Mouse (Mus musculus): ENCODE measurements around the gene Snhg11. TPM values are rescaled to one million over a fixed set of nuclear protein-coding genes. Genes with fewer than 3 reads are reported as not detected.

Gene Snhg11
- polyA plus RNA-seq (2012; rRNA removed) = 1,510 and 1,726 TPM in 2 replicates

DNA sequence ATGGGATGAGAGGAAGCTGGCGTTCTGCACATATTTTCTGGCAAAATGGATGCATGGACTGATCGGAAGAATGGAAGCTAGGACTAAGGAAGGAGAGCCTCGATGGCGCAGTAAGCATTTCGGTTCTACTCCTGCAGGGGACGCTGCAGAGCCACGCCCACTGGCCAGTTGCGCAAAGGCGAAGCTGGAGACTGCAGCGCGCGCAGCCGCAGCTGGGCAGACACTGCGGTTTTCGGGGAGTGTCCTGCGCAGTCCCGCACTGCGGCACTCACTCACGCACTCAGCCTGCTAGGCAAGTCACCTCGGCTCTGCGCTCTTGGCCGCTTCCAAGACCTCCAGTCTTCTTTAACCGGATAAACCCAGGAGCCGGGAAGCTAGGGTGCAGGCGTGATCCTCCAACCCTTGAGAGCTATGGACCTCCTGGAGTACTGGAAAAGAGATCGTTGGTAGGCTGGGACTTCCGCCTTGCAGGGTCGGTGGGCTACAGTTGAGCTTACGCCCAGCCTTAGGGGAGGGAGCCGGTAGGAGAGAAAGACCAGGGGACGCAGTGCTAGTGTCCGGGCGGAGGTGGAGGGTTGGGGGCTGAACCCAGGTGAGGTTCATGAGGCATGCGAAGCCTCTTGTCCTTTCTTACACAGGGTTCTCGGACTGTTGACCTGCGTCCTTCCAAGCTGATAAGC is at the start of gene Snhg11:
TSS of gene Snhg11 (plus strand) at position 196 of the 680 bp plus-strand sequence.
- DNase-seq (ENCODE audit: extremely low spot score in 1 of 2, low spot score in 1 of 2) = peak; percentile 89 to 95

DNA sequence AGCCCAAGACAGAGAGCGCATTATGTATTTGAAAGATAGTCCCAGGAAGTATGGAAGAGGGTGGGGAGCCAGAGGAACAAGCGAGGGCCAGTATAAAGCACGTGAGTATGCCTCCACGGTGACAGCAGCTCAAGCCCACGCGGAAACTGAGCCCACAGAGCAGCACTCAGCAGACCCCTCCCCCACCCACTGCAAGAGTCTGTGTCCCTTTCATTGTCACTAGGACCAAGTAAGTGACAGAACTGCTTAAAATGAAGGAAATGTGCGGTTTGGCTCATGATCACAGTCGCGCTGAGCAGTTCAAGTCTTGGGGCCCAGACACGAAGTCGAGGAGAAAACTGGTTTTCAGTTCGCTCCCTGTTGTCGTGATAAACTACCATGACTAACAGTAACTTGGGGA is 41.1 kb upstream of the Snhg11 start:
- DNase-seq (ENCODE audit: extremely low spot score in 1 of 2, low spot score in 1 of 2) = no peak

DNA sequence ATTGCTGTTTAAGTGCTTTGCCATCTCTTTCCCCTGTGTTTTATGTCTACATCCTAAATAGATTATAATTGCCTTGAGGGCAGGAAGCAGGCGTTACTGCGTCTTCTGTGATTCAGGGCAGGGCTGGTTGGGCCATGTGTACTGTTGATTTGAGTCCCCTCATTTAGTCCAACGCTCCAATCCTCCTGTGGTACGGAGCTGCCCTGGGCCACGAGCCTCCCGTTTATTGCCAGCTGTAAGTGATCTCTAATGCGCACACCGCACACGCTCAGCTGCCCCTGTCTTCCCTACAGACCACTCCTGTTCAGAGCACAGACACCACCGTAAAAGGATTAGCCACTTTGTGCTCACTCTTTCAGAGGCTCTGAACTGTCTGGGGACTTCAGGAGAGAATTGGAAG is 37.7 kb upstream of the Snhg11 start:
- DNase-seq (ENCODE audit: extremely low spot score in 1 of 2, low spot score in 1 of 2) = no peak

DNA sequence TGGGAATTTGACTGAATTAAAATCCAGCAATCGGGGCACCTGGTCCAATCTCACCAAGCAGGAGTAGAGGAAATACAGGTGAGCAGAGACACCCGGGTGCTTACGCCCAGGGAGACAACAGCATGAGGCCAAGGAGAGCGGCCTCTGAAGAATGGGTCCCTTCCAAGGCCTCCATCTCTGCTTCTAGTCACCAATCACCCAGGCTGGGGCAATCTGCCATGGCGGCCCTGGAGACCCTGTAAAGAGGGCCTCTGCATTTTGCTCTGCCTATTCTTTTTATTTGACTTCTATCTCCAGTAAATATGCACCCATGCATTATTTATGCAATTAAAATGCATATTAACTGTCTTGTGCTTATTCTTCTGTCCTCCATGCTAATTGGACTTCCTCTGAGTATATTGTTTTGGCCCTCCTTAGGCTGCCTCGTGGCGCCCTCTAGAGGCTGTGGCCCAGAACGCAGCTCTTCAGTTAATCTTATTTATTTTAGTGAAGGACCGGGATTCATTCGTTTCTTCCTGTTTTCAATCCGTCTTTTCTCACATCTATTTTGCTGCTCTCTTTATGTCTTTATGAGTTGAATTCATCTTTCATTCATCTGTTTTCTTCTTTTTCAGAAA is 35.4 kb upstream of the Snhg11 start:
- peak in 1 of 2 experiments; percentile 82 for DNase-seq (ENCODE audit: extremely low spot score in 1 of 2, low spot score in 1 of 2)

DNA sequence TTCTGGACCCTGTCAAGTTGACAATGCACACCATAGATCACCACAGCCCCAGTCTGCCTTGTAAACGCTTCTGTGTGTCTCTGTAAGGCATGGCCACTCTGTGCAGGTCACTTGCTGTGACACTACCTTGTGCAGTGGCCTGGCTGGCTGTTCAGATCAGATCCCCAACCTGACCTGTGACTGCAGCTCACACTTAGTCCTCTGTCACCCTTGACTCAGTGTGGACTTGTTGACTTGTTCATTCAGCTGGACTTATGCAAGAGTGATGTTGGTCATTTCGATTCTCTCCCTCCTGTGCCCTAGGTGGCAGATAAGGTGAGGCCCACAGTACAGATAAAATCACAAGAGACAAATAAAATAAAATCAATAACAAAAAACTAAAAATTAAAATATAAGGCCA is 34.1 kb upstream of the Snhg11 start:
- DNase-seq (ENCODE audit: extremely low spot score in 1 of 2, low spot score in 1 of 2) = no peak

DNA sequence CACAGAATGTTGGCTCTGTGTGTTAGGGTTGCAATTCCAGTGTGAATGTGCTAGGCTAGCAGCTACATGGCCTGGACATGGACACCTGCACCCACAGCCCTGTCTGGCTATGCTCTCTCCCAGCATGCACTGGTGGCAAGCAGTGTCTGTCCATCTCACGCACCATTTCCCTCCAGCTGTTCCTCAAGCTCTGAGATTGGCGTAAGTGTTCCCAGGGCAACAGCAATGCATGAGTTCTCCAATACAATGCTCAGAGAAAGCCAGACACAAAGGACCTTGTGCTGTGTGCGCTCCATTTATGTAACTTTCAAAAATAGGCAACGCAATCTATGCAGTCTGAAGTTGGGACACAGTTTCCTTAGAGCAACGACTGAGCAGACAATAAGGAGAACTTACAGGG is 31.9 kb upstream of the Snhg11 start:
- no peak for DNase-seq (ENCODE audit: extremely low spot score in 1 of 2, low spot score in 1 of 2)

DNA sequence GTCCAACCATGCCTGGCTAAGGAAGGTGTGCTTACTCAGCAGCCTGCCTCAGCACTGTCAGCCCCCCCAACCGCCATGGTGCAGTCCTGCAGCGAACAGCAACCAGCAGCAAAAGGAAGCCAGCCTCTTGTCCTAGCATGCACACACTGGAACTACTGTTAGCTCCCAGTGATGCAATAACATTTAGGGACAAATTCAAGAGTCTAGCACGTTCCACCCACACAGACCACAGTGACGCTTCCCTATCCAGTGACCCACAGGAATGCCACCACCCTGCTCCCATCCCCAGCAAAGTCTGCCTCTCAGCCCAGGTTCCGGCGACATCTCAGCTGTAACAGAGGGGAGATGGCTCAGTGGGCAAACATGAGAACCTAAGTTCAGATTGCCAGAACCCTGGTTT is 29.0 kb upstream of the Snhg11 start:
- DNase-seq (ENCODE audit: extremely low spot score in 1 of 2, low spot score in 1 of 2) = no peak

DNA sequence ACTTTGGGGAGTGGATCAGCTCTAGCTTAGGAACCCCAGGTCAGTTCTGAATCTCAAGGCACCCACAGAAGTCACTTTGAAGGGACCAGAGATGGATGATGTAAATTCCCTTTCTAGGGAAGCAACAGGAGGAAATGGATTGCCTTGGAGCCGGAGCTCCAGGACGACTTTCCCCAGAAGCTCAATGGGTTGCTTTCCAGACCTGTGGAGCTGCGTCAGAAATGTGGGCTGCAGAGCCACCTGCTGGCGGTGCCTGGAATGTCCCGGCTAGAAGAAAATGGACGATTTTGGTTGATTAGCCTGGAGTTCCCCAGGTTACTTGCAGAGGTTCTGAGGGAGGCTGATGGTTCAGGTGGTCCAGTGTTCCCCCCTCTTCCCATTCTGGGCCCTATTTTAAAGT is 27.6 kb upstream of the Snhg11 start:
- peak in 1 of 2 experiments; percentile 81 for DNase-seq (ENCODE audit: extremely low spot score in 1 of 2, low spot score in 1 of 2)

DNA sequence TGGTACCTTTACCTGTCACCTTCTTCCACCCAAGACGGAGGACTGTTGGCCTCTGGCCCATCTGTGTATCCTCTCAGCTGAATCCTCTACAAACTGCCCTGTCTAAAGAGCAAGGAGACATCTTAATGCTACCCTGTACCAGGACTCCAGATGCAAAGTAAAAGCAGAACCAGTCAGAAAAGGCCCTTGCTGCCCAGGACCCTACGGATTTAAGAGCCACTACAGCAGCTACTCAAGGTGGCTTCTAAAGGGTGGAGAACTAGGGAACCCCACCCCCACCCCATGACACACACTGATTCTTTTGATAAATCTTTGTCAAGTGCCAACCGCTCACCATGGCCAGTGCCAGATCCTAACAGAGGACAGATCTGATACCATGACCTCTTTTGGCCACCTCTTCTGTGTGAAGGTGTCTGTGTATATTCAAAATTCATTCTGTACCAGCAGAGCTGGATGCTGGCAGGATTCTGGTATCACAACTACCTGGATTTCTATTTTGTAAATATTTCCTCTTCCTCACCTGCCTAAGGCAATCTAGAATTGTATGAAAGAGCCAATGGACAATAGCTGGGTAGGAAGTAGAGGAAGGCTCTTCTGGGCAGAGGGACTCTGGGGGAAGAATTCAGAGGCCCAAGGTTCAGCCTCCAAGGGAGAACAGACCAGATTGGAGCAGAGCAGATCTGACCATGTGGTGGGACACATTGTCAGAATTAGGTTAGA is 22.5 kb upstream of the Snhg11 start:
- DNase-seq (ENCODE audit: extremely low spot score in 1 of 2, low spot score in 1 of 2) = no peak

DNA sequence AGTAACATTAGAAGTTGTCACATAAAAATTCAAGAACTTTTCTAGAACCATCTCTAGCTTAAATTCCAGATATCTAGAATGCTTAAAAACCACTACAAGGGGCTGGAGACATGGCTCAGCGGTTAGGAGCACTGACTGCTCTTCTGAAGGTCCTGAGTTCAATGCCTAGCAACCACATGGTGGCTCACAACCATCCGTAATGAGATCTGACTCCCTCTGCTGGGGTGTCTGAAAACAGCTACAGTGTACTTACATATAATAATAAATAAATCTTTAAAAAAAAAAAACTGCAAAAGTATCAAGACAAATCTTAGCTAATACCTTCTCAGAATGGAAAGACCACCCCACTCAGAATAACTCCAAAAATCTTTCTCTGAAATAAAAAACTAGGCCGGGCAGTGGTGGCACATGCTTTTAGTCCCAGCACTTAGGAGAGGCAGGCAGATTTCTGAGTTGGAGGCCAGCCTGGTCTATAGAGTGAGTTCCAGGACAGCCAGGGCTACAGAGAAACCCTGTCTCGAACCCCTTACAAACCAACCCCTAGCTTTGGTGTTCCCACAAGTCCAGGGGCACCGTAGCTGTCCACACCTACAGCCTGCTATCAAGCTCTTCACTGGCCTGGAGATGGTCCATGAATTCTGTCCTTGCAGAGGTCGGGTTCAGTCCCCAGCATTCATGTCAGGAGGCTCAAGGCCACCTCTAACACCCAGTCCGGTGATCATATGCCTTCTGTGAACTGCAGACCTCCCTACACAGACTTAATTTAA is 20.9 kb upstream of the Snhg11 start:
- no peak for DNase-seq (ENCODE audit: extremely low spot score in 1 of 2, low spot score in 1 of 2)

DNA sequence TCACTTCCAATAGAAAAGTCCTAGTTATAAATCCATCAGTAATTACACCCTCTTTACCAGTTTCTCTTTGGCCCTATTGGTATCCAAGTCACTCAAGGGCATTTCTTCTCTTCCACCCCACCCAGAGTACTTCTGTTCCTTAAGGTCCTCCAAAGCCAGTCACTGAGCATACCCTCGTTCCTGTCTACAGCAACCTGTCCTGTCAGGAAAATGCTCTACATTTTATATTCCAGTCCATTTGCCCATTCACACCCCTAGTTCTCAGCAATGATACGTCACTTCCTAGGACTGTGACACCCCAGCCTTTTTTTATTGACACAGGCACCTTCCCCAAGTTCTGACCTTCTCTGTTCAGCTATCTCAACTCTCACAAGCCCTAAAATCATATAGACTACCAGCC is 20.2 kb upstream of the Snhg11 start:
- DNase-seq (ENCODE audit: extremely low spot score in 1 of 2, low spot score in 1 of 2) = no peak

DNA sequence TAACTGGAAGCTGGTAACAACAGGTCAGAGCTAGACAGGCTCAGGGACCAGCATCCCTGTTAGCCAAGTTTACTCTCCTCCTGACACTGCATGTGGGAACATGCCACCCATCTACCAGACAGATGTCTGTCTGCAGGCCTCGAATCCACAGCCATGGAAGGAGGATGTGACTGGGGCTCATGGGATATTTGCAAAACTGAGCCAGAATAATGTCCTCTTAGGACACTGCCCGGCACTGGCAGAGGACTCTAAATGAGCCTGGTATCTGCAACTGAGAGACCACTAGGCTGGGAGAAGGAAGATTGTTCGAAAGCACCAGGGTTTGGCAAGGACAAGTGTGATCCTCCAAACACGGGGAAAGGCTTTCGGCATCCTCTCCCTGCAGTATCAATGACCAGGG is 19.3 kb upstream of the Snhg11 start:
- DNase-seq (ENCODE audit: extremely low spot score in 1 of 2, low spot score in 1 of 2) = no peak

DNA sequence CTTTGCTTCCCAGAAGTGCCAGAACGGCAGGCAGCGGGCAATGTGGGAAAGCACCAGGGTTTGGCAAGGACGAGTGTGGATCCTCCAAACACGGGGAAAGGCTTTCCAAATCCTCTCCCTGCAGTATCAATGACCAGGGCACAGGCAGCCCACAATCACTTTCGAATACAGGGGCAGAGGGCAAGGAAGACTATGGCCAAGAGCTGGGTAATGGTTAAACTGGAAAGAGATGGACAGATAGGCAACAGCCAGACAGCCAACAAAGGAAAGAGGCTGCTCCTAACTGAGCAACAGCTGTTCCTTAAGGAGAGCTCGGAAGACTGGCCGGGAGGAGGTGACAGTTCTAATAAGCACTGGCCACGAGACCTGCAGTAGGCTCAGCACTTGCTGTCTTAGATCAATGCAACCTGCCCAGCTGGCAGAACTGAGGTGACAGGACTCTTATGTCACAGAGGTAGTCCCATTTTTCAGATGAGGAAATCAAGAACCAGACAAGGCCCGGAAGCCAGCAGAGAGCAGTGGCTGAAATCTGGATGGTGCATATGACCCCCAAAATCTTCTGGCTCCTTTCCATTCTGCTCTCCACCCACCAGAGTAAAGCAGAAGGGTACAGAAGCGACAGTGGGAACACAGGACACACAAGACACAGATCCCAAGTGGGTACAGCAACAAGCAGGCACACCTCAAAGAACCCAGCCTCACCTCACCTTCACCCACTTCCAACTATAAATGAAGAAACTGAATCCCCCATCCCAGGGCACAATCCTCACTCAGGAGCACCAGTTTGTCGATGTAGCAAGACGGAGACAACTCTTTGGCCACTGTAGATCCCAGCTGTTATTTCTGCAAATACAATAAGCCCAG is 15.4 kb upstream of the Snhg11 start:
- no peak for DNase-seq (ENCODE audit: extremely low spot score in 1 of 2, low spot score in 1 of 2)

DNA sequence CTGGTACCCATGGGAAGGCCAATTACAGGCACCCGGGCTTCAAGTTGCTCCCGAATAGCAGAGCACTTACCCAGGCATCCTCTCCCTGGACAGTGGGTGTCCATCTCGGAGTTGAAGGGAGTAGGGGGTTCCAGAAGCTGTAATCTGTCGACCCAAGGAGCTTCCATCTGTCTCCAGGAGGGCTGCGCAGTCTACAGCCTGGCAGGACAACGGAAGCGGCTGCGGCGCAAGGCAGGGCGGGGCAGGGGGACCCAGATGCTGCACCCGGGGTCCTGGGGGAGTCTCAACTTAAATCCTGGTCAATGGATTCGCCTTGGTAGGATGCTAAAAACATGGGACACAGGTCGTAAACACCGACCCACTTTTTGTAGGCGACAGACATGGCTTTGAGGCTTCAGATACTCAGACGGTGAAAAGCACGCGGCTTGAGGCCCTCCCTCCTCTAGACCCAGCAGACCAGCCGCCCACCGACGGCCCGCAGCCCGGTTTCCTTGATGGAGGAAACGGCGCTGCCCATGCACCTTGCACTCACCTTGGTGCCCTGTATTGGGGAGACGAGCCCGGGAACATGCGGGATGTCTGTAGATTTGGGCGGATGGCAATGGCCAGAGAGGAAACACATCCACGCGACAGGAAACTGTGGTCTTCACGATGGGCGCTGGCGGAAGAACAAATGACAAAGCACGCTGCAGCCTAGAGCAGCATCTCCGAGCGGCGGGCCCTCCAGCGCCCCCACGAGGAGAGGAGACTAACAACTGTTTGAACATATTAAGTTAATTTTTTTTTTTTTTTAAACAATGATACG is 14.4 kb upstream of the Snhg11 start:
- peak; percentile 76 to 86 for DNase-seq (ENCODE audit: extremely low spot score in 1 of 2, low spot score in 1 of 2)

DNA sequence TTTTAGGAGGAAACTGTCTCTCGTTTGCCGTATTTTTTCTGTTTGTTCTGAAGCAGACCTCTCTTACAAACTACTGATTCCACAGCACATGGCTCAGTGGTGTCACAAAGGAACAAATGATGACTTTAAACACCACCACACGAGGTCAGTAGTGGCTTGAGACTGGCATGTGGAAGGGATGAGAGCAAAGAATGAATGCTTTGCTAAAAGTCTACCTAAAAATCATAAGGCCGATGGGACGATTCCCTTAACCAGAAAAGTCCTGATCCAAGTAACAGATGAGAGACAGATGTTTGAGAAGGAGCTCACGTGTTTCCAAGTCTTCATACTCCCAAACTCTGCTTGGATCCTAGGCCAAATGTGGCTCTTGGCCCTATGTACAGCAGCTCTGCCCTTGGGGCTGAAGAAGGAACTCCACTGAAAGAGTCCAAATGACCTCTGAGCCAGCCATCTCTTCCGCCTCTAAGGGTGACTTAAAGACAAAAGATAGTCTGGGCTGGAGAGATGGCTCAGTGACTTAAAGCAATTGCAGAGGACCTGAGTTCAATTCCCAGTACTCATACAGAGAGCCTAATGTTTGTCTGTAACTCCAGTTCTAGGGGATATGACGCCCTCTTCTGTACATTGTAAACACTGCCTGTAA is 13.6 kb upstream of the Snhg11 start:
- peak in 1 of 2 experiments; percentile 35 for DNase-seq (ENCODE audit: extremely low spot score in 1 of 2, low spot score in 1 of 2)

DNA sequence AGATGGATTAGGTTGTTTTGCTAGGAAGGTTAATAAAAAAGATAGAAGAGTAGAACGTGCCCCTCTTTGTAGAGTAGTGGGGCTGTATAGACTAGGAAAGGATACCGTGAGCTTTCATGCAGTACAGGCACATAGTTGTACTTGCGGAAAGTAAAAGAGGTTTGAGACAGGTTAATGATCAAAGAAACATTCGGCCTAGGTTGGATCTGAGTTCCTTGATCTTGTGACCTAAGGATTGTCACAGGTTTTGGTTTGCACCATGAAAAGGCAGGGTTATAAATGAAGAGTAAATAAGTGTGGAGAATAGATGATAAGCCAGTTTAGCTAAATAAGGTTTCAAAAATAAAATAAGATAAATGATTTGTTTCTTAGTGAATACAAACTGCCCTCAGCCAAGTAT is 11.3 kb upstream of the Snhg11 start:
- DNase-seq (ENCODE audit: extremely low spot score in 1 of 2, low spot score in 1 of 2) = no peak

DNA sequence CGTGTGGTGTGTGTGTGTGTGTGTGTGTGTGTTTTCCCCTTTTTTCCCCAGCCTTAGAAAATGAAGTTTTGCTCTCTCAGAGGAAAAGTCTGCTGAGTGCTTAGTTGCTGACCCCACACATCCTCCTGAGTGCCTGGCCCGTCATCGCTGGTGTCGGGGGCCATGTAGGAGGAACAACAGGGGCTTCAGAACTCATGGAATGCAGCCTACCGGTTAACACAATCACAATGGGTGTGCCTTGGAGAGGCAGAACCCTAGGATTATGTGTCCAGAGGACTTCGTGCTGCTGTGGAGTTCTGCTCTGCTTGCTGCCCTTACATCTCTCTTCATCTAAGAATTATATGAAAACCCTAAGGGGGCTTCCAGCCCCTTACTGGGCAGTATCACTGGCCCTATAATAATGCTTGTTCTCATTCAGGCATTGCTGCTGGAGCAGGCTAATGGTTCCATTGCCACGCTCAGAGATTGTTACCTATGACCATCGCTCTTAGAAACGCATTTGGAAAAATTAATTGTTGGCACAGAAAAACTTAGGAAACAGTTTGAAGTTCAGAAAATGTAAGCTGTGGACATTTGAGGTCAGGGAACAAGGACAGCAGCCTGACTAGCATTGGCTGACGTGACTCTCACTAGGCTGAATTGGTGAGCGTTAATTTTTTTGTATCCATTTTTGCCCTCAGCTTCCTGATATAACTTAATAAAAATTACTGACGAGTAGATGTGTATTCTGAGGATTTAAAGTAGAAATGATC is 10.2 kb upstream of the Snhg11 start:
- no peak for DNase-seq (ENCODE audit: extremely low spot score in 1 of 2, low spot score in 1 of 2)

DNA sequence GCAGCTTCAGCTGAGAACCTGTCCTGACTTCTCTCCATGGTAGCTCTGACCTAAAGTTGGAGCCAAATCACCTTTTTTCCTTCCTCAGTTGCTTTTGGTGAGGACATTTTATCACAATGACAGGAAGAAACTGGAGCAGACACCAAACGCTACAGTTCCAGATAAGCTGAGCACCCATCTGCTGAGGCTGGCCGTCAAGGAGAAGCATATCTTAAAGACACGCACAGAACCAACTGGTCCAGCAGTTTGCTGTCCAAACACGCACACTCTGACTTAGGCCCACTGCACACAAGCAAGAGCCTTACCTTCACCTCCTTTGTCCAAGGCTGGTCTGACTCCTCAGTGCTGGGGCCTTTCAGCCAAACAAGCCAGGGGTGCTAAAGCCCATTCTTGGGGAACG is 7.8 kb upstream of the Snhg11 start:
- DNase-seq (ENCODE audit: extremely low spot score in 1 of 2, low spot score in 1 of 2) = no peak

Measured in frontal cortex, adult 2 months (tissue).